Mouse (Mus musculus) G1E (cell line): ENCODE data around the gene Max.

Source experiments
- CTCF ChIP-seq: IDR thresholded peaks from 2 replicates; pipeline ENCODE4 v1.5.1; 2012; ENCODE audit warnings: low read depth, low read length, inconsistent platforms, mixed read lengths
- GATA1 ChIP-seq: IDR thresholded peaks from 2 replicates; pipeline ENCODE4 v1.6.1; 2012; ENCODE audit warnings: borderline replicate concordance, low read length, inconsistent platforms, mixed read lengths
- GATA2 ChIP-seq: IDR thresholded peaks from 2 replicates; pipeline ENCODE4 v1.6.1; 2012; ENCODE audit warnings: low read depth, low read length, inconsistent platforms, borderline replicate concordance
- POLR2AphosphoS5 ChIP-seq: IDR thresholded peaks from 2 replicates; pipeline ENCODE4 v1.6.1; 2012; ENCODE audit warnings: low read depth, low read length, inconsistent platforms; ENCODE audit not compliant: insufficient replicate concordance
- TAL1 ChIP-seq: conservative IDR thresholded peaks from 2 replicates; pipeline ENCODE4 v1.6.1; 2012; ENCODE audit warnings: low read depth, low read length, inconsistent platforms, mixed read lengths

GRCm38 (mm10) chr12:76923118-76923517 lies 38.9 kb downstream of the Max start:
- no peak for TF ChIP-seq CTCF
- TF ChIP-seq POLR2AphosphoS5: no peak
- TF ChIP-seq TAL1: no peak
- no peak for TF ChIP-seq GATA1
- TF ChIP-seq GATA2: no peak
